Mouse (Mus musculus): ENCODE measurements at regions not wholly inside any gene's neighbourhood (a gene's known extent, or its start where the extent isn't known, plus 50 kb on each side); places are given as distances from the start of the nearest gene placed in this dataset.
A peak's percentile ranks its signal among the peaks of the same experiment; 100 is the strongest.

DNA sequence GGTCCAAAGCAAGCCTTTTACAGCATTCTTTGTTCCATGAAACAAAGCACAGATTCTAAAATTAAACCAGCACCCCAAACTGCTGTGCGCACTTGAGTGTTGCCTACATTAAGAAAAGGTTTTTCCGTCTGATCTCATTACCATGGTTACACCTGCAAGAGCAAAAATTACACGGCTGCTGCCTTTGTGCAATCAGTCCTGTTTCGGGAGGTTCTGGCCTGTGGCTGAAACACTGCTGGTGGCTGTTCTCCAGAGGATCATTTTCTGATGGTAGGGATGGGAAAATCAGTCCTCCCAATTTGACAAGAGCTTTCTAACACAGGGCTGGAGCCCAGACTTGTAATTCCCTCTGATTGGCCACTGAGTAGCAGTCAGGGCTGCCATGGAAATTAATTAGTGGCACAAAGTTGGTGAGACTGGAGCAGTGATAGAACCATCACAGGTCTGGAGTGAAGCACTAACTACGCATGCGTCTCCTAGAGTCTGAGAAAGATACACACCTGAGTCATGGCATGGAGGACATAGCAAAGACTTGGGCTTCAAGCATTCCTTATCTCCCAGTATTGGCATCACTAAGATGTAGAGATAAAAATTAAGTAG, 114.8 kb upstream of the Fam49a start:
- no peak for DNase-seq (ENCODE audit: low spot score in 2 of 2)

DNA sequence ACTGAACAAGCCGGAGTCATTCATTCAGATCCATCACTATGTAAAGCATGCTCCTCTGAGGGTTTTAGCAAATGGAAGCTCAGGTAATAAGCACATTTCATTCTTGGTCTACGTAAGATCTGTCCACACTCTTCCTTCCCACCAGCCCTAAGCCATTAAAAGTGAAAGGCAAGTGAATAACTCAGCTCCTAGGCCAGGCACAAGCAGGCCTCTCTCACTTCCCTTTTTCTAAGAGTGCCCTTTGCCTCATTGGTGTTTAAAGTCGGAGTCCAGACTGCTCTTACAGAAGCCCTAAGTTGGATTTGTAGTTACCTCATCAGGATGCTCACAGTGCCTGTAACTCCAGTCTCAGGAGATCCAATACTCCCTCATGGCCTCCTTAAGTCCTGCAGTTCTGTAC, 114.1 kb upstream of the Fam49a start:
- no peak for DNase-seq (ENCODE audit: low spot score in 2 of 2)

GRCm38 (mm10) chr12:12148659-12149399, 113.1 kb upstream of the Fam49a start:
- DNase-seq (ENCODE audit: low spot score in 2 of 2) = no peak

- no peak for DNase-seq (ENCODE audit: low spot score in 2 of 2)
These were observed 97.5 kb upstream of the Fam49a start for GRCm38 (mm10) chr12:12164411-12164810.

DNA sequence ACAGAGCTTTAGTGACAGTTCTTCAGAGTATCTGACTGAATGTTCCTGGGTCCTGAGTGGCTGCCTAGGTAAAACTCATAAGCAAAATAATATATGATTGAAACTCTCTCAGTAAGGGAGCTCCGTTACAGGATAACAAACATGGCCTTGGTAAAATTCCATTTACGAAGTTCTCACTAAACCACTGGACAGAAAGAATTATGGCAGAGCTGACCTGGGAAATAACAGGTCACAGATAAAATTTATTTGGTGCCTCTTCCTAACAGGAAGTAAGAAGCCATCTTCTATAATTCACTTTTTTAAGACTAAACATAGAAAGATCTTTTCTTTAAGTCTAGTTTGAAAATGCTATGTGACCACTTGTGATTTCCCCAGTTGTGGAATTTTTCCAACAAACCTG, 91.4 kb upstream of the Fam49a start:
- DNase-seq (ENCODE audit: low spot score in 2 of 2) = no peak

DNA sequence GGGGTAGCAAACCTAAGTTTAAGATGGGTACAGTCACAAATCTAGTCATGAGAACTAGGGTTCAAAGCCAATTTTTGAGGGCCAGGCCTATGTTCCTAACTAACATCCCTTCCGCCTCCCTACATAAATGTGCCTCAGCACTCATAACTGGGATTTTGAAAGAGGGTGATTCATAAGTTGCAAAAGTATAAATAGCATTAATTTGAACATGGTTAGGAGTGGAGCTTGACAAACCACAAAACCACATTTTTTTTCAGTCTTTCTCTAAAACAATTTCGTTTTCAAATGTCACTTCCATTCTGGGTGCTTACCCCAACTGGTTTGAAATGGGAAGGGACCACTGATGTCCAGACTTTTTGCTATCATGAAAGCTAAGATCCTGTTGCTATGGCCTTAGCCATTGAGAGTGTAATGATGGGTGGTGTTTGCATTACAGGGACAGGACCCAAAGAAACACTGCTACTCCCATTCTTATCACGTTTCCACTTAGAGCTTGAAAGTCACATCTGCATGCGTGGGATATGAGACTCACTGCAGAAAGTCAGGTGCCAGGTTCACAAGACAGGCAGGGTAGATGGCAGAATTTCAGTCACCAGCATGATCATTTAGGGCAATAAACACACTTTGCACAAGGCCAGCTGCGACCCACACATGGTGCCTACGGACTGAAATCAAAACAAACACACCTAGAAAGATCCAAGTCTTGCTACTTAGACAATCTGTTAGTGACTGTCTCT, 89.7 kb upstream of the Fam49a start:
- DNase-seq (ENCODE audit: low spot score in 2 of 2) = no peak

GRCm38 (mm10) chr12:12176331-12177263, 85.3 kb upstream of the Fam49a start:
- DNase-seq (ENCODE audit: low spot score in 2 of 2) = peak; percentile 52 to 75

DNA sequence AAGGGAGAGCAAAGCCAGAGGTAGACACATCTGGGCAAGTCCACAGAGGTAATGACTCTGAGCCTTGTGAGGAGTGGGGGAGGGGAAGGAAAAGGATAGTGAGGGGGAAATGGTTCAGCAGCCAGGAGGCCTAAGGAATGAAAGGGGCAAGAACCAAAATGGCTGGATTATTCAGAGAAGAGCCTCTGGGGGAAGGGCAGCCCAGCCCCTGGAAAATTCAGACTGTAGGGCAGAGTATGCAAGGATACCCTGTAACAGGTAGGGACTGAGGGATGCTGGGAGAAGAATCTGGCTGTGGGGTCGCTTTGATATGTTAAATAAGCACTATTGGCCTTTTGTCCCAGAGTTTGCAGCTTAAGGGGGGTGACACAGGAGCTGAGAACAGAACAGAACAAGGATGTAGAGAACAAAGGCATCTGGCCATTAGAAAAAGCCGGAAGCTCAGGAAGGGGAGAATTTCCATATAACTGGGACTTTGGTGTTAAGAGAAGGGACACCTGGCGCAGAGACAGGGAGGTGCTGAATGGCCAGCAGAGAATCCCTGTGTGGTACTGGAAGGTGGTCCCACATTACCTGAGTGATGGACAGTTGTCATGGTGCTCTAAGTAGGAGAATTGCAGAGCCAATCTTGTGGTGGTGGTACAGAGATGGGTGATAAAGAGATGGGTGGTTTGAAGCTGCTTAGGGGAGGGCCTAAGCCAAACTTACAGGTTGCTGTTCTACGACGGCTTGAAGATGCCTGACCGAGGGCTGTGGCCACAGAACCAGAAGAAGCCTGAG, 84.5 kb upstream of the Fam49a start:
- no peak for DNase-seq (ENCODE audit: low spot score in 2 of 2)

DNA sequence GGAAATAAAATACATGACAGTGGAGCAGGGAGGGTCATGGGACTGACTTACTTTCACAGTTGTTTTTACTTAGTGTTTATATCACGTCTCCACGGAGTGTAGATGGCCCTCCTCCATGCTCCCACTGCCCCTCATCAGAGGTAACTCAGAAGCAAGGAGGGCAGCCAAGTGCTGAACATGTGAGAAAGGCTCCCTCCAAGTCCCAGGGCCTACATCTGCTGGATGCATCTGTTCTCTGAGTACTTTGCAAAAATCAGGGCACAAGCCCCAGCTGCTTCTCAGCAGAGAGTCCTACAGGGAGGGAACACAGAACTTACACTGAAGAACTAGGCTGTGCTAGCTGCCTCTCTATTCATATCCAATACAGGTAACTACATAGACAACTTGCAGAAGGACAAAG, 83.5 kb upstream of the Fam49a start:
- peak in 1 of 2 experiments; percentile 25 for DNase-seq (ENCODE audit: low spot score in 2 of 2)

DNA sequence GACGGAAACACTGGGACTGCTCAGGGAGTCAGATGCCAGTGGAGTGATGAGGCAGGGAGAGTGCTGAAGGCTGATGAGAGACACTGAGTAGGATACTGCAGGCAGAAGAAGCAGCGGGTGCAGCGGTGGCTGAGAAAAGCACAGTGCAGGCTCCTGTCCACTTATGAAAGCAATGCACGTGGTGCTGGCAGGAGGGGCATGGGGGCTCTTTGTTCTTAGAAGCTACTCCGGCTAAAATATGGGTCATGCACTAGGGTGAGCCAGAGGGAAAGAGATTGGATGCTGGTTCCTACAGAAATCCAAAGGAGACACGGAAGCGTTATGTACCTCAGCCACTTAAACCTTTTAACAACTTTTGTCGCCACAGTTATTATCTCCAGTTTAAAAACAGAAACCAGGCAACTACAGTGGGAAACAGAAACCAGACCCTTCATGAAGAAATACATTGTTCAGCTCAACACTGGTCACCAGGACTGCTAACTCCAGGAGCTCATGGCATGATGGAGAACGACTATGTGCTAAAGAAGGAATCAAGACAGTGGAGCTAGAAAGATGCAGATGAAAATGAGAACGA, 82.6 kb upstream of the Fam49a start:
- DNase-seq (ENCODE audit: low spot score in 2 of 2) = no peak

GRCm38 (mm10) chr12:12180986-12181385, 81.0 kb upstream of the Fam49a start:
- no peak for DNase-seq (ENCODE audit: low spot score in 2 of 2)

GRCm38 (mm10) chr12:12181686-12182085, 80.3 kb upstream of the Fam49a start:
- DNase-seq (ENCODE audit: low spot score in 2 of 2) = peak in 1 of 2 experiments; percentile 21

- DNase-seq (ENCODE audit: low spot score in 2 of 2) = no peak
These were observed 75.6 kb upstream of the Fam49a start for GRCm38 (mm10) chr12:12186353-12186752.

GRCm38 (mm10) chr12:12195066-12195465, 66.9 kb upstream of the Fam49a start:
- DNase-seq (ENCODE audit: low spot score in 2 of 2) = no peak

- DNase-seq (ENCODE audit: low spot score in 2 of 2) = no peak
These were observed 65.3 kb upstream of the Fam49a start for GRCm38 (mm10) chr12:12196627-12197026.

- no peak for DNase-seq (ENCODE audit: low spot score in 2 of 2)
These were observed 53.7 kb upstream of the Fam49a start for GRCm38 (mm10) chr12:12208216-12208615.
